Comparison of ENCODE assay signal across 26 mouse cellular contexts in genomic region chr2:179834892-179835291, GRCm38 (mm10).
"Had no signal": no experiment of that assay in that cellular context is flagged by ENCODE, and none has a peak within 500 bp of the region (broad histone marks: within the 10 kb centered on the region; RNA-seq: fewer than 3 reads in every experiment).

No protein-coding gene starts in this region.

- H3K9ac ChIP-seq: heart, embryonic 12.5 days; hindbrain, embryonic 12.5 days; hindbrain, embryonic 14.5 days; kidney, embryonic 15.5 days; limb, embryonic 15.5 days; liver, embryonic 12.5 days; liver, embryonic 14.5 days had no signal

- H3K4me1 ChIP-seq: heart, embryonic 10.5 days; heart, embryonic 12.5 days; liver, embryonic 12.5 days had no signal

- H3K27me3 ChIP-seq: hindbrain, embryonic 12.5 days; kidney, embryonic 15.5 days; limb, embryonic 15.5 days; liver, embryonic 12.5 days had no signal

- H3K4me3 ChIP-seq: gastrocnemius, adult 2 months; heart, embryonic 10.5 days; heart, embryonic 12.5 days; hindbrain, embryonic 10.5 days; hindbrain, embryonic 12.5 days; kidney, embryonic 15.5 days; limb, embryonic 15.5 days; liver, embryonic 12.5 days had no signal

- H3K36me3 ChIP-seq: heart, embryonic 10.5 days; heart, embryonic 12.5 days; hindbrain, embryonic 10.5 days; hindbrain, embryonic 12.5 days; kidney, embryonic 15.5 days; limb, embryonic 15.5 days; liver, embryonic 12.5 days had no signal

- DNase-seq: gastrocnemius, adult 2 months; gastrocnemius, postnatal 14 days; gastrocnemius, postnatal 36 days; heart, adult 11 months; heart, postnatal 10 days; heart, postnatal 4 days; kidney, adult 11 months; kidney, adult 2 months; kidney, adult 9 months; kidney, postnatal 14 days; kidney, postnatal 36 days; layer of hippocampus, adult 9-11 months; layer of hippocampus, postnatal 36 days; left cerebral cortex, postnatal 4 days had no signal

- H3K4me2 ChIP-seq: heart, embryonic 12.5 days; hindbrain, embryonic 12.5 days; hindbrain, embryonic 14.5 days; kidney, embryonic 15.5 days; limb, embryonic 15.5 days; liver, embryonic 12.5 days had no signal

- H3K9me3 ChIP-seq: heart, embryonic 10.5 days; heart, embryonic 12.5 days; hindbrain, embryonic 10.5 days; hindbrain, embryonic 12.5 days; kidney, embryonic 15.5 days; limb, embryonic 15.5 days; liver, embryonic 12.5 days had no signal

- H3K27ac ChIP-seq: gastrocnemius, adult 2 months; heart, embryonic 10.5 days; hindbrain, embryonic 12.5 days; hindbrain, embryonic 14.5 days; kidney, embryonic 15.5 days; kidney, postnatal 0 days; limb, embryonic 15.5 days; liver, embryonic 12.5 days; liver, embryonic 14.5 days had no signal

- ATAC-seq: hindbrain, embryonic 16.5 days; intestine, embryonic 16.5 days; liver, embryonic 12.5 days had no signal
